Mouse (Mus musculus) kidney, adult 10 weeks (tissue): ENCODE data around the gene Vmn1r72. TPM values are rescaled to one million over a fixed set of nuclear protein-coding genes. Genes with fewer than 3 reads are reported as not detected.

Experiments
- polyA plus RNA-seq: library from polyadenylated mRNA; stranded (reverse); fragments of 350-450 nt; fragmentation: Illumina TruSeq; extraction: RNeasy Lipid Tissue Mini Kit (QIAGEN cat#74804); gene quantifications from one replicate; pipeline ENCODE4 v1.2.3, GENCODE M21; 2014; ENCODE audit warnings: low read depth, low replicate concordance

The Vmn1r72 gene
- not detected for polyA plus RNA-seq

GRCm38 (mm10) chr7:11680047-11680446 lies at the start of gene Vmn1r72:
Gene Vmn1r72 (minus strand): TSS chr7:11680147.

Other genes starting within 250 kb of the Vmn1r72 start
- gene Zscan4-ps2, start 165.8 kb downstream of the Vmn1r72 start, polyA plus RNA-seq: not detected
- not detected for gene Zscan4-ps3, start 70.8 kb downstream of the Vmn1r72 start, polyA plus RNA-seq
- not detected for gene Vmn1r73, start 50.1 kb upstream of the Vmn1r72 start, polyA plus RNA-seq
- gene Vmn1r74, start 153.8 kb upstream of the Vmn1r72 start, polyA plus RNA-seq: not detected
- gene Vmn1r75, start 194.5 kb upstream of the Vmn1r72 start, polyA plus RNA-seq: not detected